Mouse (Mus musculus): ENCODE data around the gene Ppard.

DNA sequence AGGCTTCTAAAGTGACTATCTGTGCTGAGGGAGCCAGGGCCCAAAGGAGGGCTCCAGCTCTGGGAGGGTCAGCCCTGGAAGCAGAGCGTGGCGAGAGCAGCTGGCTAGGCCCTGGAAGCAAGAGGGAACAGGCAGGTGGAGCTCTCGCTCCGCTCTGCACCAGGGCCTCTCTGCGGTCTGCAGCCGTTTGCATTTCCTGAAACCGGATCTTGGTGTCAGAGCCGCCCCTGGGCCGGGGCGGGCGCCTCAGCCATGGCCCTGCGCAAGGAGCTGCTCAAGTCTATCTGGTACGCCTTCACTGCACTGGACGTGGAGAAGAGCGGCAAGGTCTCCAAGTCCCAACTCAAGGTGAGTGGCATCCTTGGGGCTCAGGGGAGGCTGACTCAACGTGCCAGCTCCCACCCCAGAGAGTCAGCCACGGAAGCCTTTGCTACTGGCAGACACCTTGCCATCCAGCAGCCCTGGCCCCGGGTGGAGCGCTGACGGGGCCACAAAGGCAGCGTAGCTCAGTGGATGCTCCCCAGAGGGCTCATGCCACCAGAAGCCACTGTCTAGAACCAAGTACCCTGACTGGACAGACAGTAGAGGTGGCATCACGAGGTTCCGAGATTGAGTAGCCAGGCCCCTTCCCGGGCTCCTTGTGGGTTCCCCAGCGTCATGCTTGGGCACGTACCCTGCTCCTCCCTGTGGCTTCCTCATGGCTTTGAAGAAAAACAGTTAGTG, 24.7 kb upstream of the Ppard start, which contains the start of gene Def6:
- TF ChIP-seq CTCF (IDR thresholded peaks at IDR 0.05; ENCODE audit: low read depth) (peak; percentile 70), EP300 (IDR thresholded peaks at IDR 0.05; ENCODE audit: low read depth) (no peak)
